Mouse (Mus musculus) stomach, embryonic 14.5 days (tissue): ENCODE measurements around the gene Osbpl9. TPM values are rescaled to one million over a fixed set of nuclear protein-coding genes. Genes with fewer than 3 reads are reported as not detected.
A peak's percentile ranks its signal among the peaks of the same experiment; 100 is the strongest.

Experiments
- ATAC-seq: fragments of 200-750 bp; cut with Nextera tagmentation; 2 replicates; pipeline ENCODE4 v1.8.0; 2017; ENCODE audit warnings: low read depth, moderate TSS enrichment; ENCODE audit not compliant: insufficient number of reproducible peaks, insufficient read depth, low FRiP score
- H3K27ac ChIP-seq: fragments of 300-500 bp; sonication (generic); 2 replicates; pipeline ENCODE4 v1.5.1; 2014; ENCODE audit warnings: mild to moderate bottlenecking, low read length, moderate library complexity, mixed read lengths
- H3K27me3 ChIP-seq: fragments of 300-500 bp; sonication (generic); 2 replicates; pipeline ENCODE4 v1.6.1; 2014; ENCODE audit warnings: low read length, control low read depth, mixed read lengths; ENCODE audit not compliant: control insufficient read depth, insufficient read depth
- H3K36me3 ChIP-seq: fragments of 300-500 bp; sonication (generic); 2 replicates; pipeline ENCODE4 v1.6.1; 2014; ENCODE audit warnings: mild to moderate bottlenecking, control low read depth, low read length, moderate library complexity, mixed read lengths; ENCODE audit not compliant: control insufficient read depth, insufficient read depth
- H3K4me1 ChIP-seq: fragments of 300-500 bp; sonication (generic); 2 replicates; pipeline ENCODE4 v1.6.1; 2014; ENCODE audit warnings: low read length, control low read depth, mixed read lengths; ENCODE audit not compliant: control insufficient read depth, insufficient read depth
- H3K4me2 ChIP-seq: fragments of 300-500 bp; sonication (generic); replicated peaks from 2 replicates; pipeline ENCODE4 v1.6.1; 2014; ENCODE audit warnings: low read depth, low read length, control low read depth
- H3K4me3 ChIP-seq: fragments of 300-500 bp; sonication (generic); 2 replicates; pipeline ENCODE4 v1.5.1; 2014; ENCODE audit warnings: low read depth, low read length, control low read depth
- H3K9ac ChIP-seq: fragments of 300-500 bp; sonication (generic); replicated peaks from 2 replicates; pipeline ENCODE4 v1.6.1; 2014; ENCODE audit warnings: low read depth, mild to moderate bottlenecking, control low read depth, low read length, moderate library complexity, mixed read lengths
- H3K9me3 ChIP-seq: fragments of 300-500 bp; sonication (generic); 2 replicates; pipeline ENCODE4 v1.6.1; 2016; ENCODE audit warnings: low read depth, low read length, control low read depth; ENCODE audit not compliant: control insufficient read depth
- WGBS: fragments of 180-500 bp; shearing (Covaris S2); extraction: QIAGEN DNeasy Blood & Tissue Kit; methylation state at CpG from one replicate; pipeline ENCODE4 v1.1.7; 2014; 5-methylcytosine and 5-hydroxymethylcytosine counted together
- polyA plus RNA-seq: library from polyadenylated mRNA; unstranded; fragments of >200 nt; fragmentation: Nextera tagmentation; extraction: Ambion mirVana; gene quantifications from 2 replicates; pipeline ENCODE4 v1.2.1, GENCODE M21; 2014

Gene Osbpl9
- polyA plus RNA-seq, 1 experiment from 2014 or later, result 65.2 TPM

GRCm38 (mm10) chr4:109119641-109120125 lies 82.4 kb downstream of the Osbpl9 start:
- Histone ChIP-seq H3K4me2 (no peak overlapping the region), H3K36me3 (no peaks in the 10 kb centered on the region), H3K4me3 (no peak overlapping the region), H3K9ac (no peak overlapping the region), H3K4me1 (peaks cover 14% of the 10 kb centered on the region), H3K27ac (no peak overlapping the region), H3K9me3 (no peaks in the 10 kb centered on the region), H3K27me3 (no peaks in the 10 kb centered on the region)
- 87% methylated on average over 5 of the region's 5 CpGs for WGBS
- no peak for ATAC-seq

- peak overlapping the region; percentile 84 for H3K27ac ChIP-seq
- H3K4me3 ChIP-seq, result peak overlapping the region; percentile 56
- H3K9ac ChIP-seq, result peak overlapping the region; percentile 31
- H3K4me2 ChIP-seq, result peak overlapping the region; percentile 49
- no peaks in the 10 kb centered on the region for H3K36me3 ChIP-seq
- ATAC-seq, result no peak
- WGBS, result 4% methylated on average over 6 of the region's 6 CpGs
- no peaks in the 10 kb centered on the region for H3K9me3 ChIP-seq
- H3K27me3 ChIP-seq, result no peaks in the 10 kb centered on the region
- peaks cover 14% of the 10 kb centered on the region for H3K4me1 ChIP-seq
Observed at GRCm38 (mm10) chr4:109118327-109118659, 83.8 kb downstream of the Osbpl9 start.

- ATAC-seq, result peak; percentile 99
- no peaks in the 10 kb centered on the region for H3K36me3 ChIP-seq
- peak overlapping the region; percentile 84 for H3K27ac ChIP-seq
- no peaks in the 10 kb centered on the region for H3K27me3 ChIP-seq
- H3K4me3 ChIP-seq, result peak overlapping the region; percentile 56
- peak overlapping the region; percentile 37 for H3K9ac ChIP-seq
- no peaks in the 10 kb centered on the region for H3K9me3 ChIP-seq
- peak overlapping the region; percentile 49 for H3K4me2 ChIP-seq
- WGBS, result 0% methylated on average over 39 of the region's 46 CpGs
- peaks cover 14% of the 10 kb centered on the region for H3K4me1 ChIP-seq
Observed at GRCm38 (mm10) chr4:109117596-109118326, 84.3 kb downstream of the Osbpl9 start.

GRCm38 (mm10) chr4:109116938-109117337 lies 85.1 kb downstream of the Osbpl9 start:
- WGBS, result 16% methylated on average over 6 of the region's 6 CpGs
- H3K9ac ChIP-seq, result no peak overlapping the region
- H3K27ac ChIP-seq, result no peak overlapping the region
- H3K27me3 ChIP-seq, result no peaks in the 10 kb centered on the region
- peak overlapping the region; percentile 56 for H3K4me3 ChIP-seq
- H3K36me3 ChIP-seq, result no peaks in the 10 kb centered on the region
- no peaks in the 10 kb centered on the region for H3K9me3 ChIP-seq
- H3K4me1 ChIP-seq, result peaks cover 14% of the 10 kb centered on the region
- no peak for ATAC-seq
- peak overlapping the region; percentile 49 for H3K4me2 ChIP-seq

- no peak for ATAC-seq
- H3K4me1 ChIP-seq, result peaks cover 14% of the 10 kb centered on the region
- no peak overlapping the region for H3K9ac ChIP-seq
- 66% methylated on average over 3 of the region's 3 CpGs for WGBS
- H3K27ac ChIP-seq, result no peak overlapping the region
- H3K36me3 ChIP-seq, result no peaks in the 10 kb centered on the region
- peak overlapping the region; percentile 49 for H3K4me2 ChIP-seq
- H3K4me3 ChIP-seq, result no peak overlapping the region
- H3K27me3 ChIP-seq, result no peaks in the 10 kb centered on the region
- H3K9me3 ChIP-seq, result no peaks in the 10 kb centered on the region
Observed at GRCm38 (mm10) chr4:109116494-109116893, 85.6 kb downstream of the Osbpl9 start.

- Histone ChIP-seq H3K4me3 (no peak overlapping the region), H3K27me3 (no peaks in the 10 kb centered on the region), H3K9ac (no peak overlapping the region), H3K27ac (no peak overlapping the region), H3K36me3 (no peaks in the 10 kb centered on the region), H3K4me2 (no peak overlapping the region), H3K4me1 (peaks cover 14% of the 10 kb centered on the region), H3K9me3 (no peaks in the 10 kb centered on the region)
- ATAC-seq, result no peak
- WGBS, result 32% methylated on average over 1 of the region's 1 CpGs
Observed at GRCm38 (mm10) chr4:109115742-109116141, 86.3 kb downstream of the Osbpl9 start.

- no peak overlapping the region for H3K9ac ChIP-seq
- no peak overlapping the region for H3K27ac ChIP-seq
- WGBS, result 91% methylated on average over 1 of the region's 1 CpGs
Observed at GRCm38 (mm10) chr4:109114308-109114707, 87.8 kb downstream of the Osbpl9 start.

GRCm38 (mm10) chr4:109112915-109113505 lies 89.1 kb downstream of the Osbpl9 start:
- ATAC-seq, result no peak
- Histone ChIP-seq H3K36me3 (no peaks in the 10 kb centered on the region), H3K4me2 (no peak overlapping the region), H3K9me3 (no peaks in the 10 kb centered on the region), H3K27ac (no peak overlapping the region), H3K9ac (no peak overlapping the region), H3K27me3 (no peaks in the 10 kb centered on the region), H3K4me3 (no peak overlapping the region), H3K4me1 (peaks cover 11% of the 10 kb centered on the region)
- 67% methylated on average over 7 of the region's 7 CpGs for WGBS

More at GRCm38 (mm10) chr4:109114308-109114707, 87.8 kb downstream of the Osbpl9 start:
- Histone ChIP-seq H3K4me1 (peaks cover 14% of the 10 kb centered on the region), H3K4me2 (no peak overlapping the region), H3K27me3 (no peaks in the 10 kb centered on the region), H3K4me3 (no peak overlapping the region), H3K9me3 (no peaks in the 10 kb centered on the region), H3K36me3 (no peaks in the 10 kb centered on the region)
- ATAC-seq, result no peak
